In genomic region chr14:24745730-24746129, GRCm38 (mm10) we compare ENCODE assay signal across 16 mouse cellular contexts.
DNase-seq lines count a peak whose midpoint lies in the region; ATAC-seq and TF ChIP-seq lines count a peak whose summit lies in the region.
"Had no signal": no experiment of that assay in that cellular context is flagged by ENCODE, and none has a peak within 500 bp of the region (broad histone marks: within the 10 kb centered on the region; RNA-seq: fewer than 3 reads in every experiment).

No protein-coding gene starts in this region.

- no peaks in the 10 kb centered on the region for H3K27me3 ChIP-seq in lung, embryonic 14.5 days (ENCODE audit: insufficient read depth, low read length)
- H3K27me3 ChIP-seq in heart, embryonic 16.5 days (ENCODE audit: control insufficient read depth, insufficient read depth, low read length) = no peaks in the 10 kb centered on the region
- H3K27me3 ChIP-seq: embryonic facial prominence, embryonic 15.5 days; liver, embryonic 15.5 days; neural tube, embryonic 12.5 days had no signal

- no peaks in the 10 kb centered on the region for H3K36me3 ChIP-seq in lung, embryonic 14.5 days (ENCODE audit: insufficient read depth)
- no peaks in the 10 kb centered on the region for H3K36me3 ChIP-seq in heart, embryonic 16.5 days (ENCODE audit: control insufficient read depth, insufficient read depth)
- H3K36me3 ChIP-seq: embryonic facial prominence, embryonic 15.5 days; liver, embryonic 15.5 days; neural tube, embryonic 12.5 days had no signal

- H3K9ac ChIP-seq in lung, embryonic 14.5 days = no peak overlapping the region
- H3K9ac ChIP-seq in heart, embryonic 16.5 days (ENCODE audit: low read length) = no peak overlapping the region
- H3K9ac ChIP-seq: embryonic facial prominence, embryonic 15.5 days; hindbrain, embryonic 14.5 days; liver, embryonic 15.5 days; neural tube, embryonic 12.5 days had no signal

- H3K4me3 ChIP-seq in lung, embryonic 14.5 days (ENCODE audit: low read depth, low read length) = no peak overlapping the region
- no peak overlapping the region for H3K4me3 ChIP-seq in heart, embryonic 16.5 days (ENCODE audit: low read length)
- H3K4me3 ChIP-seq: embryonic facial prominence, embryonic 15.5 days; liver, embryonic 15.5 days; neural tube, embryonic 12.5 days had no signal

- no peak overlapping the region for H3K4me2 ChIP-seq in lung, embryonic 14.5 days
- no peak overlapping the region for H3K4me2 ChIP-seq in heart, embryonic 16.5 days (ENCODE audit: low read depth, low read length)
- H3K4me2 ChIP-seq: embryonic facial prominence, embryonic 15.5 days; hindbrain, embryonic 14.5 days; liver, embryonic 15.5 days; neural tube, embryonic 12.5 days had no signal

- H3K9me3 ChIP-seq in lung, embryonic 14.5 days (ENCODE audit: low read depth, low read length) = no peaks in the 10 kb centered on the region
- no peaks in the 10 kb centered on the region for H3K9me3 ChIP-seq in heart, embryonic 16.5 days (replicated peaks; ENCODE audit: control insufficient read depth, low read length)
- H3K9me3 ChIP-seq: embryonic facial prominence, embryonic 15.5 days; liver, embryonic 15.5 days; neural tube, embryonic 12.5 days had no signal

- ATAC-seq in lung, embryonic 14.5 days (ENCODE audit: insufficient read depth) = no peak
- 0 out of 2 replicates have a peak, but pooled peaks have one; percentile 37 for ATAC-seq in heart, embryonic 16.5 days (replicated peaks; ENCODE audit: extremely low read depth, insufficient read depth, low FRiP score)
- ATAC-seq: intestine, embryonic 16.5 days had no signal

- peaks cover 7% of the 10 kb centered on the region; the same call in 1 of the 2 replicates for H3K4me1 ChIP-seq in lung, embryonic 14.5 days (ENCODE audit: insufficient read depth)
- H3K4me1 ChIP-seq in heart, embryonic 16.5 days (ENCODE audit: control insufficient read depth, insufficient read depth, low read length) = peaks cover 38% of the 10 kb centered on the region
- H3K4me1 ChIP-seq: liver, embryonic 15.5 days; neural tube, embryonic 12.5 days had no signal

- peak; percentile 39 to 49 for DNase-seq in cerebellum, postnatal 14 days
- no peak for DNase-seq in cerebellum, postnatal 4 days (ENCODE audit: low spot score in 2 of 2)
- DNase-seq in lung, embryonic 14.5 days = peak; percentile 61
- no peak for DNase-seq in lung, postnatal 4 days
- DNase-seq in yolk sac, embryonic 10.5 days (ENCODE audit: low spot score) = peak; percentile 3
- DNase-seq in spleen, postnatal 14 days (ENCODE audit: low spot score in 2 of 2) = no peak
- DNase-seq in frontal cortex, adult 2 months (ENCODE audit: extremely low spot score in 1 of 2, low spot score in 1 of 2) = no peak
- DNase-seq: cerebellum, adult 18-20 months; kidney, postnatal 14 days; right cerebral cortex, postnatal 25 days had no signal

- H3K27ac ChIP-seq in lung, embryonic 14.5 days (ENCODE audit: low read depth) = no peak overlapping the region
- peak overlapping the region; percentile 41 for H3K27ac ChIP-seq in heart, embryonic 16.5 days (ENCODE audit: low read length)
- H3K27ac ChIP-seq: embryonic facial prominence, embryonic 15.5 days; hindbrain, embryonic 14.5 days; liver, embryonic 15.5 days; neural tube, embryonic 12.5 days had no signal

- TF ChIP-seq CTCF in lung, embryonic 14.5 days (IDR thresholded peaks at IDR 0.05; ENCODE audit: low read depth) = no peak

- 2% methylated on average over 3 of the region's 3 CpGs for WGBS in lung, embryonic 14.5 days
- WGBS in heart, embryonic 16.5 days = 5% methylated on average over 3 of the region's 3 CpGs

Comparison
In these comparisons a context has a peak if more than half of its experiments do, and no peak if none do; other contexts are left out.
1. DNase-seq: peak in cerebellum, postnatal 14 days (2 of 2), lung, embryonic 14.5 days (single experiment) and yolk sac, embryonic 10.5 days (single experiment); none in cerebellum, postnatal 4 days (0 of 2), lung, postnatal 4 days (0 of 2), spleen, postnatal 14 days (0 of 2) and frontal cortex, adult 2 months (0 of 2).